Mouse (Mus musculus) kidney, adult 2 months (tissue): Measurements from ENCODE around the gene Cachd1.

ENCODE experiments used
- CTCF ChIP-seq: fragments of 200-500 bp; conservative IDR thresholded peaks from 2 replicates; pipeline ENCODE4 v1.5.1; 2011; ENCODE audit warnings: low read depth, mild to moderate bottlenecking, control low read depth, low read length, moderate library complexity, mixed read lengths; ENCODE audit not compliant: insufficient read depth, insufficient read length
- POLR2A ChIP-seq: fragments of 200-500 bp; IDR thresholded peaks from one replicate; pipeline ENCODE4 v1.6.1; 2011; ENCODE audit warnings: low read depth, low read length, control low read depth

DNA sequence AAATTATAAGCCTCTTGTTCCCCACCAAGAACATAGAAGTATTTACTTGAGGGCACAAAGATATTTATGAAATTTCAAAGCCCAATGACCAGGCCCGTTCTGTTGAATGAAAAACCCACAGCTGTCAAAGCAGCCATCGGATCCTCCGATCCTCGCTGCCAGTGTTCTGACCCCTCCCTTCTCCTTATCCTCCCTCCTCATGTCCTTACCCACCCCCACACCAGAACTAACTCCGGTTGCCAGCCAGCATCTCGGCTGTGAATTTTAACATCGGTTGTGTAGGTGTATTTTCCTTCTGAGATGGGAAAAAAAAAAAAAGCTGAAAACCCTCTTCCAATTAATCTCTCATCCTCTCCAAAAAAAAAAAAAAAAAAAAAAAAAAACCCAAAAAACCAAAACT lies 260.7 kb downstream of the Cachd1 start:
- no peak for TF ChIP-seq CTCF
- no peak for TF ChIP-seq POLR2A
